Mouse (Mus musculus): ENCODE data around the gene Myh2. TPM values are rescaled to one million over a fixed set of nuclear protein-coding genes. Genes with fewer than 3 reads are reported as not detected.

Gene Myh2
- total and polyA plus RNA-seq, 3 experiments: 0.05 TPM; not detected in 2

GRCm38 (mm10) chr11:67144559-67145265, 26.1 kb upstream of the Myh2 start:
- Histone ChIP-seq H3K9me3 (replicated peaks) (peaks cover 24% of the 10 kb centered on the region), H3K4me3 (ENCODE audit: low read depth, low read length) (no peak overlapping the region), H3K36me3 (replicated peaks) (no peaks in the 10 kb centered on the region), H3K27me3 (ENCODE audit: insufficient read depth, low read length) (no peaks in the 10 kb centered on the region), H3K4me1 (ENCODE audit: insufficient read depth, low read depth, low read length) (no peaks in the 10 kb centered on the region)
- TF ChIP-seq GATA1 (IDR thresholded peaks at IDR 0.05; ENCODE audit: borderline replicate concordance, low read length) (no peak), CTCF (IDR thresholded peaks at IDR 0.05; ENCODE audit: low read depth, low read length) (no peak), POLR2AphosphoS5 (IDR thresholded peaks at IDR 0.05; ENCODE audit: insufficient replicate concordance, low read depth, low read length) (no peak), TAL1 (conservative IDR thresholded peaks at IDR 0.05; ENCODE audit: low read depth, low read length) (no peak), GATA2 (IDR thresholded peaks at IDR 0.05; ENCODE audit: borderline replicate concordance, low read depth, low read length) (no peak)
- DNase-seq (ENCODE audit: low spot score): no peak
- ATAC-seq (ENCODE audit: extremely low read depth, insufficient number of reproducible peaks, low FRiP score, poor library complexity, severe bottlenecking): no peak

- TF ChIP-seq GATA2 (IDR thresholded peaks at IDR 0.05; ENCODE audit: borderline replicate concordance, low read depth, low read length) (no peak), TAL1 (conservative IDR thresholded peaks at IDR 0.05; ENCODE audit: low read depth, low read length) (no peak), GATA1 (IDR thresholded peaks at IDR 0.05; ENCODE audit: borderline replicate concordance, low read length) (no peak), CTCF (IDR thresholded peaks at IDR 0.05; ENCODE audit: low read depth, low read length) (no peak), POLR2AphosphoS5 (IDR thresholded peaks at IDR 0.05; ENCODE audit: insufficient replicate concordance, low read depth, low read length) (no peak)
These were observed 25.1 kb upstream of the Myh2 start for GRCm38 (mm10) chr11:67145482-67146408.

DNA sequence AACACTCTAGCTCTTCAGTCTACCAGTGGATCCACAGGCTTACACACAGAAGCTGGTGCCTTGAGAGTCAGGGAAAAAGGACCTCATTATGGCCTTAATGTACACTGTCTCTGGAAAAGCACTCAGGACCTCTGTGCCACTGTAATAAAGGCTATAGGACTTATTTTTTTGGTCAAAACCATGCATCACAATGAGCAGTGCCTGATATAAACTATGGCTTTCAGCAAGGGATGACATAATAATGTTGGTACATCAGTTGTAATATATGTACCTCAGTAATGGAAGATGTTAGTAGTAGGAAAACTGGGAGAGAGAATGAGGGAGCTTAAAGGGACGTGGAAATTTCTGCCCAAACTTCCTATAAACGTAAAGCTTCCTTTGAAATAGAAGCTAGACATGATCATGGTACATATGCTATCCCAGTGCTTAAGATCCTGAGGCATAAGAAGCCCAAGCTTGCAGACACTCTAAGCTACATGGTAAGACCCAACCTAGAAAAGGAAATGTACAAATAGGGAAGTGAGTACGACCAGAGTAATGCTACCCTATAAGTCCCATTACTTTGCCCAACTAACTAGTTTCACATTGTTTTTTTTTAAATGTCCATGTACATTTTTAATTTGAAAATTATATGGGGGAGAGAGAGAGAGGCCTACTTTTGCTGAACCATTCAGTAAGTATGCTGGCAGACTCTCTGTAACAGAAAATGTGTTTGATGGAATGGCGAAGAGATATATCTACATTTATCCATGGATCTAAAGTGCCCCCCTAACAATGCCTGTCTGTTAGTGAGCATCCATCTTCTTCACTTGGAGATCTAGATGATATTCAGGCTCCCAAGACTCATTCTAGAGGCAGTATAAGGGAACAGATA, 24.2 kb upstream of the Myh2 start:
- no peak for DNase-seq (ENCODE audit: low spot score)
- H3K36me3 ChIP-seq (replicated peaks): no peaks in the 10 kb centered on the region
- TF ChIP-seq POLR2AphosphoS5 (IDR thresholded peaks at IDR 0.05; ENCODE audit: insufficient replicate concordance, low read depth, low read length) (no peak), TAL1 (conservative IDR thresholded peaks at IDR 0.05; ENCODE audit: low read depth, low read length) (no peak), GATA2 (IDR thresholded peaks at IDR 0.05; ENCODE audit: borderline replicate concordance, low read depth, low read length) (no peak), GATA1 (IDR thresholded peaks at IDR 0.05; ENCODE audit: borderline replicate concordance, low read length) (no peak), CTCF (IDR thresholded peaks at IDR 0.05; ENCODE audit: low read depth, low read length) (no peak)
- H3K9me3 ChIP-seq (replicated peaks): peaks cover 26% of the 10 kb centered on the region
- H3K27me3 ChIP-seq (ENCODE audit: insufficient read depth, low read length): no peaks in the 10 kb centered on the region
- ATAC-seq (ENCODE audit: extremely low read depth, insufficient number of reproducible peaks, low FRiP score, poor library complexity, severe bottlenecking): no peak
- H3K4me1 ChIP-seq (ENCODE audit: insufficient read depth, low read depth, low read length): no peaks in the 10 kb centered on the region
- H3K4me3 ChIP-seq (ENCODE audit: low read depth, low read length): no peak overlapping the region

More at GRCm38 (mm10) chr11:67145482-67146408, 25.1 kb upstream of the Myh2 start:
- H3K4me3 ChIP-seq (ENCODE audit: low read depth, low read length): no peak overlapping the region
- ATAC-seq (ENCODE audit: extremely low read depth, insufficient number of reproducible peaks, low FRiP score, poor library complexity, severe bottlenecking): no peak
- peaks cover 26% of the 10 kb centered on the region for H3K9me3 ChIP-seq (replicated peaks)
- H3K4me1 ChIP-seq (ENCODE audit: insufficient read depth, low read depth, low read length): no peaks in the 10 kb centered on the region
- DNase-seq (ENCODE audit: low spot score): no peak
- no peaks in the 10 kb centered on the region for H3K36me3 ChIP-seq (replicated peaks)
- no peaks in the 10 kb centered on the region for H3K27me3 ChIP-seq (ENCODE audit: insufficient read depth, low read length)

DNA sequence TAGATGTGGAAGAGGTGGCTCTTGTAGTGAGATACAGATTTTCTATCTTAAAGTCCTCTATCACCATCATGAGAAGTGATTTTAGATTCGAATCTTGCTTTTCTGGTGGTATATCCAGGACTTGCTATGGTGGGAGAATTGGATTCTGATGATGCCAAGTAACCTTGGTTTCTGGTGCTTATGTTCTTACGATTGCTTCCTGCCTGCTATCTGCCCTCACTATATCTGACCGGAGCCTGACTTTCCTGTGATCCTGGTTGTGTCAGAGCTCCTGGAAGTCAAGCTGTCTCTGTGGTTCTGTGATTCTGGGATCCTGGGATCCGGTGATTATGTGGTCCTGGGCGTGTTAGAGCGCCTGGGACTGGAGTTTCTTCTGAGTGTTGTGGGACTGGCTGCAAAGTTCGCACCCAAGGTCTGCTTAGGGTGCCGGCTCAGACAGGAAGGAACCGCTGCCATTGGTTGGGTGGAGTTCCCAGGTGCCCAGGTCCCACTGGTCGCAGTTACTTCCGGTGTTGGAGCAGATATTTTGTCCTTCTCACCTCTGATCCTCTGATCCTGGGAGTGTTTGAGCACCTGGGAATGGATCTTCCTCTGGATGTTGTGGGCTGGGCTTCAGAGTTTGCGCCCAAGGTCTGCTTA, 23.4 kb upstream of the Myh2 start:
- Histone ChIP-seq H3K4me1 (ENCODE audit: insufficient read depth, low read depth, low read length) (no peaks in the 10 kb centered on the region), H3K9me3 (replicated peaks) (peaks cover 25% of the 10 kb centered on the region), H3K36me3 (replicated peaks) (no peaks in the 10 kb centered on the region), H3K4me3 (ENCODE audit: low read depth, low read length) (no peak overlapping the region), H3K27me3 (ENCODE audit: insufficient read depth, low read length) (no peaks in the 10 kb centered on the region)
- no peak for TF ChIP-seq TAL1 (conservative IDR thresholded peaks at IDR 0.05; ENCODE audit: low read depth, low read length)
- DNase-seq (ENCODE audit: low spot score): no peak
- ATAC-seq (ENCODE audit: extremely low read depth, insufficient number of reproducible peaks, low FRiP score, poor library complexity, severe bottlenecking): no peak

DNA sequence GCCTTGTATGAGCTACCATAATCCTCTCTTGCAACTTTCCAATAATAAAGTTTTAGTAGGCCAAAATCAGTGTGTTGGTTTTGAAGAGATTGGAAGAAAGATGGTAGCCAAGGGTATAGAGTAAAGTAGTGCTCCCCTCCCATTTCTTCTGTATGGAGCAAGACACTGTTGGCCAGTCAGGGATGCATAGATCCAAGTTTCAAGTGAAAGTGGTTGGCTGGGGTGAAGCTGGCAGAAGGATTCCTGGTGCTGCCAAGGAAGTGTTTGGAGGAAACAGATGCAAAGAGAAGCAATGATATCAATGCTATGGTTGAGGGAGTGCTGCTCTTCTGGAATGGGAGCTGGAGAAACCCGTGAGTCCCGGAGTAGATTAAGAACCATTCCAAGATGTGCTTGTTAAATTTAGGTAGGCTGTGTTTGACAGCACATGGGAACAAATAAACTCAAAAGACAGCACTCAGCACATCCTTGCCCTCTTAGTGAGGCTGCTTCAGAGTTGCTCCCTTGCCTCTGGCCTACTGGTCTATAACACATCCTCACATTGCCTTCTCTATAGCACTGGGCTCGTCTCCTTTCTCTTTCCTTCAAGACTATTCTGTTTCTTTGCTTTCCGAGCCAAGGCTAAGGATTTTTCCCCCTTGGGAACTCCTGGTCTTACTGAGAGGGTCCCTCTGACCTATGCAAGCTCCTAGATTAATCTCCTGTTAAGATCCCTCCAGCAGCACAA, 22.4 kb upstream of the Myh2 start:
- ATAC-seq (ENCODE audit: extremely low read depth, insufficient number of reproducible peaks, low FRiP score, poor library complexity, severe bottlenecking) (no peak), DNase-seq (ENCODE audit: low spot score) (no peak)
- Histone ChIP-seq H3K36me3 (replicated peaks) (no peaks in the 10 kb centered on the region), H3K9me3 (replicated peaks) (peaks cover 22% of the 10 kb centered on the region), H3K4me3 (ENCODE audit: low read depth, low read length) (no peak overlapping the region), H3K4me1 (ENCODE audit: insufficient read depth, low read depth, low read length) (no peaks in the 10 kb centered on the region), H3K27me3 (ENCODE audit: insufficient read depth, low read length) (no peaks in the 10 kb centered on the region)
- TF ChIP-seq POLR2AphosphoS5 (IDR thresholded peaks at IDR 0.05; ENCODE audit: insufficient replicate concordance, low read depth, low read length): no peak
- TF ChIP-seq GATA2 (IDR thresholded peaks at IDR 0.05; ENCODE audit: borderline replicate concordance, low read depth, low read length): no peak
- no peak for TF ChIP-seq CTCF (IDR thresholded peaks at IDR 0.05; ENCODE audit: low read depth, low read length)
- no peak for TF ChIP-seq GATA1 (IDR thresholded peaks at IDR 0.05; ENCODE audit: borderline replicate concordance, low read length)
- TF ChIP-seq TAL1 (conservative IDR thresholded peaks at IDR 0.05; ENCODE audit: low read depth, low read length): no peak
